Mouse (Mus musculus) brain, embryonic 14.5 days (tissue): Measurements from ENCODE around the gene 4932438H23Rik.

Experiments used
- CTCF ChIP-seq: fragments of 200-500 bp; IDR thresholded peaks from 2 replicates; pipeline ENCODE4 v1.5.1; 2012; ENCODE audit warnings: inconsistent platforms, mild to moderate bottlenecking, moderate library complexity, borderline replicate concordance; ENCODE audit not compliant: insufficient read depth, insufficient read length; ENCODE audit errors: extremely low read depth
- POLR2A ChIP-seq: fragments of 200-500 bp; IDR thresholded peaks from 2 replicates; pipeline ENCODE4 v1.6.1; 2012; ENCODE audit warnings: mild to moderate bottlenecking, inconsistent platforms, borderline replicate concordance; ENCODE audit not compliant: poor library complexity, insufficient read depth, insufficient read length, severe bottlenecking; ENCODE audit errors: extremely low read depth

- TF ChIP-seq CTCF (no peak), POLR2A (no peak)
Measured at GRCm38 (mm10) chr16:91110999-91111535, 16.1 kb upstream of the 4932438H23Rik start.
